Mouse (Mus musculus) embryonic fibroblast, embryonic 13.5 days (primary cell): ENCODE results near the gene St6galnac5.

Experiments
- CTCF ChIP-seq: IDR thresholded peaks from 2 replicates; pipeline ENCODE4 v1.5.1; 2011; ENCODE audit warnings: mild to moderate bottlenecking, control low read depth, low read length, moderate library complexity, borderline replicate concordance; ENCODE audit not compliant: insufficient read depth
- POLR2A ChIP-seq: IDR thresholded peaks from 2 replicates; pipeline ENCODE4 v1.6.1; 2011; ENCODE audit warnings: low read depth, mild to moderate bottlenecking, control low read depth, low read length, moderate library complexity

DNA sequence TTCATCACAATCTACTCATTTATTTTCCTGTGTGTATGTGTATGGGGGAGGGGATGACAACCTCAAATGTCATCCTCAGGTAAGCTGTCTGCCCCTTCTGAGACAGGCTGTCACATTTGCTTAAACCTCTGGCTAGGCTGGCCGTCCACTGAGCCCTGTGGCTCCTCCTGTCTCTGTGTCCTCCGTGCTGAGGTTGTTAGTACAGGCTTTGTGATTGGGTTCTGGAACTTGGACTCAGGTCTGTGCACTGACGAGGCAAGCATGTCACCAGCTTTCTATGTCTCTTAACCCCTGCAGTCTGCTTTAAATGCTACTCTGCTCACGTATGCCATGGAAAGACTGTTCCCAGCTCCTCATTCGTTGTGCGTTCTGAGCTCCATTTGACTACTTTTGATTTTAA, 205.7 kb downstream of the St6galnac5 start:
- TF ChIP-seq POLR2A (no peak), CTCF (no peak)
